Mouse (Mus musculus): ENCODE measurements around the gene Msi1. TPM values are rescaled to one million over a fixed set of nuclear protein-coding genes. Genes with fewer than 3 reads are reported as not detected.

Msi1 gene
- total and polyA plus RNA-seq, 3 experiments = 3.5 to 5.7 TPM; not detected in 1

DNA sequence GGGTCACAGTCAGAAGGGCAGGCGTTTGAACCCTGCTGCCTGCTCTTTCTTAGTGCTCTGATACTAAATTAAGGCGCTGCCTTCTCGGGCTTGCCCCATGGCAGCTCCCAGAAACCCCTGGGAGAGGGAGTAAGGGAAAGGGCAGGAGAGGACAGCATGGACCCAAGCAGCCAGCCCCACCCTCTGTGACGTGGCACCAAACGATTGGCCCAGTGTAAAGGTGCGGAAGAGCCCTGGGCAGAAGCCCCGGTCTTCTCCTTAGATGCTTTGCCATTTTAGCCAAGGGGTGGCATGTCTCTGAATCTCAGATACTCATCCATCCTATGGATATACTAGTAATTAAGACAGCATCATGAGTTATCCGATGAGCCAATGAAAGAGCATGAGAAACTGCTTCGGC lies 21.3 kb upstream of the Msi1 start:
- H3K27ac ChIP-seq (ENCODE audit: control insufficient read depth, low read depth, low read length) = no peak overlapping the region
- no peaks in the 10 kb centered on the region for H3K27me3 ChIP-seq (ENCODE audit: control insufficient read depth in 1 of 2, insufficient read depth in 2 of 2, low read length in 2 of 2)
- H3K4me3 ChIP-seq (ENCODE audit: control insufficient read depth in 1 of 2, insufficient read depth in 1 of 2, low read depth in 2 of 2, low read length in 2 of 2) = no peak overlapping the region
- H3K9me3 ChIP-seq (replicated peaks; ENCODE audit: insufficient read depth, low read length) = no peaks in the 10 kb centered on the region
- no peak for DNase-seq (ENCODE audit: low read depth, low spot score)
- no peaks in the 10 kb centered on the region for H3K4me1 ChIP-seq (ENCODE audit: control insufficient read depth in 1 of 2, insufficient read depth in 2 of 2, low read length in 2 of 2)
- no peak overlapping the region for H3K9ac ChIP-seq (ENCODE audit: control insufficient read depth, low read depth, low read length, poor library complexity, severe bottlenecking)
- TF ChIP-seq E2F4 (IDR thresholded peaks at IDR 0.05; ENCODE audit: borderline replicate concordance, low read depth, low read length) = no peak
- no peak for TF ChIP-seq CTCF (IDR thresholded peaks at IDR 0.05 in 2 of 3, conservative IDR thresholded peaks at IDR 0.05 in 1 of 3; ENCODE audit: control insufficient read depth in 1 of 3, insufficient read depth in 1 of 3, low read depth in 2 of 3, low read length in 3 of 3, poor library complexity in 1 of 3, severe bottlenecking in 1 of 3)
- no peak for TF ChIP-seq BHLHE40 (IDR thresholded peaks at IDR 0.05; ENCODE audit: borderline replicate concordance, low read depth, low read length)
- TF ChIP-seq CHD2 (IDR thresholded peaks at IDR 0.05; ENCODE audit: low read length) = no peak
- no peak for TF ChIP-seq HCFC1 (IDR thresholded peaks at IDR 0.05; ENCODE audit: low read depth, low read length)
- TF ChIP-seq ETS1 (IDR thresholded peaks at IDR 0.05; ENCODE audit: low read depth, low read length) = no peak
- TF ChIP-seq POLR2AphosphoS2 (IDR thresholded peaks at IDR 0.05; ENCODE audit: low read length) = no peak
- no peak for TF ChIP-seq MAFK (IDR thresholded peaks at IDR 0.05; ENCODE audit: borderline replicate concordance, low read depth, low read length)
- TF ChIP-seq ZKSCAN1 (IDR thresholded peaks at IDR 0.05; ENCODE audit: low read depth, low read length) = no peak
- no peak for TF ChIP-seq ELF1 (IDR thresholded peaks at IDR 0.05; ENCODE audit: low read depth, low read length)
- H3K79me2 ChIP-seq (ENCODE audit: control insufficient read depth, insufficient read depth, low read length, poor library complexity) = no peaks in the 10 kb centered on the region
- H3K36me3 ChIP-seq (ENCODE audit: control insufficient read depth in 1 of 2, insufficient read depth in 2 of 2, low read length in 2 of 2) = no peaks in the 10 kb centered on the region

DNA sequence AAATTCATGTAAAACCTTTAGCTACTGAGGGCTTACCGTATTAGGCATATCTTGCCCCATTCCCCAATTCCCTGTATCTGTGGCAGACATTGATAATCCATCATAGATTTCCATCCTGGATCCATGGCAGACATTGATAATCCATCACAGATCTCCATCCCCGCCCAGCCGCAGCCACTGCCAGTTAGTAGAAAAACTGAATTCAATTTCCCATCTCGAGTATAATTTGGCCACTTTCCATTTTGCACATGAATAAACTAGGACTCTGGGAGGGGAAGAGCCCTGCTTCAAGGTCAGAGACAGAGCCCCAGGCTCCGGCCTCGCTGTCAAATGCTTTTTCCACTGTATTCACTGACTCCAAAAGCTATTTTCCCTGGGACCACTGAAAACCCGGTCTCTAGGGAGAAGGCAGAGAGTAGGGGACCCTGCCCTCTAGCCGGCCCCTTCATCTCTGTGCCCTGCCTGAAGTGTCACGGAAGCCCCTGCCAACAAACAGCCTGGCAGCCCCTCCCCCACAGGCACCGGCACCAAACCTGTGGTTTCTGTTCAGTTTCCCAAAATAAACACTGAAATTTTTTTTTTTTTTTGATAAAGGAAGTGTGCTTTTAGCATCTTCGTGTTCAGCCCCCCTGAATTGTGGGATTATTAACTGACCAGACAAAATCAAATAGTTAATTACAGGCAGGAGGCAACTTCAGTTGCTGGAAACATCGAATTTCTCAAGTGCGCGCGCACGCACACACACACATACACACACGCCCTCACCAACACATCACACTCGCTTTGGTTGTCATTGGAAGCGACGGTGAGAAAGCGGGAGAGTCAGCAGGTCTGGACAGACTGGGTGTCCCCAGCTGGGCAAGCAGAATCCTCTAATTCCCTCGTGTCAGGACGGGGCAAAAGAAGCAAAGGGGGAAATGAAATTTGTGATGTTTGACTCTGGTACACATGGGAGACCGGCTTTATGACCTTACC lies 14.0 kb upstream of the Msi1 start:
- Histone ChIP-seq H3K4me1 (ENCODE audit: control insufficient read depth in 1 of 2, insufficient read depth in 2 of 2, low read length in 2 of 2) (no peaks in the 10 kb centered on the region), H3K9me3 (replicated peaks; ENCODE audit: insufficient read depth, low read length) (no peaks in the 10 kb centered on the region), H3K9ac (ENCODE audit: control insufficient read depth, low read depth, low read length, poor library complexity, severe bottlenecking) (no peak overlapping the region), H3K27me3 (ENCODE audit: control insufficient read depth in 1 of 2, insufficient read depth in 2 of 2, low read length in 2 of 2) (no peaks in the 10 kb centered on the region), H3K4me3 (ENCODE audit: control insufficient read depth in 1 of 2, insufficient read depth in 1 of 2, low read depth in 2 of 2, low read length in 2 of 2) (no peak overlapping the region), H3K36me3 (ENCODE audit: control insufficient read depth in 1 of 2, insufficient read depth in 2 of 2, low read length in 2 of 2) (no peaks in the 10 kb centered on the region; a peak in 1 of 4 replicates), H3K79me2 (ENCODE audit: control insufficient read depth, insufficient read depth, low read length, poor library complexity) (no peaks in the 10 kb centered on the region), H3K27ac (ENCODE audit: control insufficient read depth, low read depth, low read length) (no peak overlapping the region)
- no peak for DNase-seq (ENCODE audit: low read depth, low spot score)
- TF ChIP-seq ZKSCAN1 (IDR thresholded peaks at IDR 0.05; ENCODE audit: low read depth, low read length) (no peak), UBTF (IDR thresholded peaks at IDR 0.05; ENCODE audit: borderline replicate concordance, insufficient read depth, low read depth, low read length) (no peak), BHLHE40 (IDR thresholded peaks at IDR 0.05; ENCODE audit: borderline replicate concordance, low read depth, low read length) (no peak), E2F4 (IDR thresholded peaks at IDR 0.05; ENCODE audit: borderline replicate concordance, low read depth, low read length) (no peak), MAX (IDR thresholded peaks at IDR 0.05; ENCODE audit: low read length) (no peak), EP300 (IDR thresholded peaks at IDR 0.05; ENCODE audit: low read depth in 1 of 2, low read length in 2 of 2) (no peak), POLR2AphosphoS5 (IDR thresholded peaks at IDR 0.05; ENCODE audit: borderline replicate concordance, low read depth, low read length) (no peak), POLR2AphosphoS2 (IDR thresholded peaks at IDR 0.05; ENCODE audit: low read length) (no peak), CTCF (IDR thresholded peaks at IDR 0.05 in 2 of 3, conservative IDR thresholded peaks at IDR 0.05 in 1 of 3; ENCODE audit: control insufficient read depth in 1 of 3, insufficient read depth in 1 of 3, low read depth in 2 of 3, low read length in 3 of 3, poor library complexity in 1 of 3, severe bottlenecking in 1 of 3) (no peak), RCOR1 (IDR thresholded peaks at IDR 0.05; ENCODE audit: low read depth, low read length) (no peak), USF2 (IDR thresholded peaks at IDR 0.05; ENCODE audit: borderline replicate concordance in 1 of 2, insufficient read depth in 1 of 2, low read depth in 1 of 2, low read length in 2 of 2) (no peak), ZNF384 (IDR thresholded peaks at IDR 0.05; ENCODE audit: low read depth, low read length) (no peak), ZMIZ1 (IDR thresholded peaks at IDR 0.05; ENCODE audit: low read depth, low read length) (no peak), ELF1 (IDR thresholded peaks at IDR 0.05; ENCODE audit: low read depth, low read length) (no peak), NELFE (IDR thresholded peaks at IDR 0.05; ENCODE audit: low read depth, low read length) (no peak), MEF2A (IDR thresholded peaks at IDR 0.05; ENCODE audit: extremely low read depth, insufficient replicate concordance, low read depth, low read length, poor library complexity, severe bottlenecking) (no peak), HCFC1 (IDR thresholded peaks at IDR 0.05; ENCODE audit: low read depth, low read length) (no peak), POLR2A (IDR thresholded peaks at IDR 0.05; ENCODE audit: control insufficient read depth in 1 of 2, insufficient read depth in 1 of 2, low read depth in 1 of 2, low read length in 2 of 2, poor library complexity in 1 of 2) (no peak), SMC3 (IDR thresholded peaks at IDR 0.05; ENCODE audit: low read depth, low read length) (no peak), GATA1 (IDR thresholded peaks at IDR 0.05; ENCODE audit: low read depth, low read length) (no peak)

All from MEL (cell line).